Mouse (Mus musculus) small intestine, adult 10 weeks (tissue): ENCODE results near the gene Sec11a. TPM values are rescaled to one million over a fixed set of nuclear protein-coding genes. Genes with fewer than 3 reads are reported as not detected.

Experiments
- polyA plus RNA-seq: library from polyadenylated mRNA; stranded (reverse); fragments of 350-450 nt; fragmentation: Illumina TruSeq; extraction: RNeasy Lipid Tissue Mini Kit (QIAGEN cat#74804); gene quantifications from one replicate; pipeline ENCODE4 v1.2.3, GENCODE M21; 2014; ENCODE audit warnings: low replicate concordance

The Sec11a gene
- polyA plus RNA-seq, result 154 TPM

GRCm38 (mm10) chr7:80947445-80948350 is at the start of gene Sec11a:
Sec11a (minus strand) TSS chr7:80947780.

GRCm38 (mm10) chr7:80992980-80993833 is 45.6 kb upstream of the Sec11a start, which contains the start of gene Zfp592:
Zfp592 (plus strand) TSS chr7:80993681.

GRCm38 (mm10) chr7:80904921-80905515 is 42.6 kb downstream of the Sec11a start, which contains the start of gene Nmb:
Nmb (minus strand) TSS chr7:80905076.

GRCm38 (mm10) chr7:80900944-80901501 is 46.6 kb downstream of the Sec11a start, which contains the start of gene Wdr73:
Wdr73 (minus strand) TSS chr7:80901269.

GRCm38 (mm10) chr7:80860729-80861274 is 86.8 kb downstream of the Sec11a start, which contains the start of gene Zscan2:
Zscan2 (plus strand) TSS chr7:80860920.

Other genes with a start within 250 kb of the Sec11a start
- 50.0 TPM for gene Iqgap1, start 121.8 kb downstream of the Sec11a start, polyA plus RNA-seq
- not detected for gene Zscan2, start 86.9 kb downstream of the Sec11a start, polyA plus RNA-seq
- gene Wdr73, start 46.5 kb downstream of the Sec11a start, polyA plus RNA-seq, result 7.5 TPM
- gene Nmb, start 42.7 kb downstream of the Sec11a start, polyA plus RNA-seq, result not detected
- 6.2 TPM for gene Zfp592, start 45.9 kb upstream of the Sec11a start, polyA plus RNA-seq
- gene Alpk3, start 109.8 kb upstream of the Sec11a start, polyA plus RNA-seq, result not detected
- gene Slc28a1, start 167.0 kb upstream of the Sec11a start, polyA plus RNA-seq, result 1.2 TPM